Mouse (Mus musculus): ENCODE results near the gene C1rl. TPM values are rescaled to one million over a fixed set of nuclear protein-coding genes. Genes with fewer than 3 reads are reported as not detected.

Gene C1rl
- under 1 TPM; 0.18 to 0.59 TPM for total RNA-seq (2021)
- long read RNA-seq, experiment 1: 0 reads
- long read RNA-seq, experiment 2: 0 reads

- peak; percentile 76 to 79 for DNase-seq (ENCODE audit: low spot score in 2 of 2)
- intact Hi-C loops (cut with DNase I): loop anchor here (5.0 to 10.0 kb wide), 2 partner anchors 49 to 152 kb away; partner anchors contain the start of gene C1s1
Observed at GRCm38 (mm10) chr6:124492842-124493561, at the start of gene C1rl. Gene C1rl, plus strand, starts transcription at chr6:124493113.

GRCm38 (mm10) chr6:124443338-124443737 lies 49.6 kb upstream of the C1rl start:
- intact Hi-C loops (cut with DNase I): no loop called here
- no peak for DNase-seq (ENCODE audit: low spot score in 2 of 2)

GRCm38 (mm10) chr6:124446024-124446423 lies 46.9 kb upstream of the C1rl start:
- no peak for DNase-seq (ENCODE audit: low spot score in 2 of 2)
- intact Hi-C loops (cut with DNase I): no loop called here

- DNase-seq (ENCODE audit: low spot score in 2 of 2): no peak
- intact Hi-C loops (cut with DNase I): no loop called here
Observed at GRCm38 (mm10) chr6:124446459-124446858, 46.5 kb upstream of the C1rl start.

- DNase-seq (ENCODE audit: low spot score in 2 of 2): no peak
- intact Hi-C loops (cut with DNase I): no loop called here
Observed at GRCm38 (mm10) chr6:124447356-124447755, 45.6 kb upstream of the C1rl start.

GRCm38 (mm10) chr6:124448186-124448852 lies 44.6 kb upstream of the C1rl start:
- intact Hi-C loops (cut with DNase I): no loop called here
- DNase-seq (ENCODE audit: low spot score in 2 of 2): no peak

- no peak for DNase-seq (ENCODE audit: low spot score in 2 of 2)
- intact Hi-C loops (cut with DNase I): no loop called here
Observed at GRCm38 (mm10) chr6:124448959-124449667, 43.8 kb upstream of the C1rl start.

- DNase-seq (ENCODE audit: low spot score in 2 of 2): no peak
- intact Hi-C loops (cut with DNase I): no loop called here
Observed at GRCm38 (mm10) chr6:124449668-124450383, 43.1 kb upstream of the C1rl start.

- intact Hi-C loops (cut with DNase I): no loop called here
- DNase-seq (ENCODE audit: low spot score in 2 of 2): no peak
Observed at GRCm38 (mm10) chr6:124451995-124452394, 40.9 kb upstream of the C1rl start.

GRCm38 (mm10) chr6:124453756-124454155 lies 39.2 kb upstream of the C1rl start:
- intact Hi-C loops (cut with DNase I): no loop called here

GRCm38 (mm10) chr6:124456243-124456642 lies 36.7 kb upstream of the C1rl start:
- intact Hi-C loops (cut with DNase I): no loop called here
- DNase-seq (ENCODE audit: low spot score in 2 of 2): no peak

More at GRCm38 (mm10) chr6:124453756-124454155, 39.2 kb upstream of the C1rl start:
- DNase-seq (ENCODE audit: low spot score in 2 of 2): no peak

- intact Hi-C loops (cut with DNase I): no loop called here
- no peak for DNase-seq (ENCODE audit: low spot score in 2 of 2)
Observed at GRCm38 (mm10) chr6:124457827-124458226, 35.1 kb upstream of the C1rl start.

- intact Hi-C loops (cut with DNase I): no loop called here
- no peak for DNase-seq (ENCODE audit: low spot score in 2 of 2)
Observed at GRCm38 (mm10) chr6:124458505-124458904, 34.4 kb upstream of the C1rl start.

- intact Hi-C loops (cut with DNase I): no loop called here
- no peak for DNase-seq (ENCODE audit: low spot score in 2 of 2)
Observed at GRCm38 (mm10) chr6:124459388-124459787, 33.5 kb upstream of the C1rl start.

GRCm38 (mm10) chr6:124463881-124464291 lies 29.0 kb upstream of the C1rl start:
- intact Hi-C loops (cut with DNase I): no loop called here

GRCm38 (mm10) chr6:124464305-124465271 lies 28.3 kb upstream of the C1rl start, which contains the start of gene Clstn3:
Gene Clstn3, minus strand, starts transcription at chr6:124464794.
- intact Hi-C loops (cut with DNase I): no loop called here
- DNase-seq (ENCODE audit: low spot score in 2 of 2): peak; percentile 94 to 96

More at GRCm38 (mm10) chr6:124463881-124464291, 29.0 kb upstream of the C1rl start:
- DNase-seq (ENCODE audit: low spot score in 2 of 2): peak; percentile 19 to 41

- intact Hi-C loops (cut with DNase I): no loop called here
- DNase-seq (ENCODE audit: low spot score in 2 of 2): no peak
Observed at GRCm38 (mm10) chr6:124465299-124465698, 27.6 kb upstream of the C1rl start.

GRCm38 (mm10) chr6:124465729-124466128 lies 27.2 kb upstream of the C1rl start:
- intact Hi-C loops (cut with DNase I): no loop called here
- no peak for DNase-seq (ENCODE audit: low spot score in 2 of 2)
